Mouse (Mus musculus) limb, embryonic 14.5 days (tissue): Measurements from ENCODE around the gene Kat6b. TPM values are rescaled to one million over a fixed set of nuclear protein-coding genes. Genes with fewer than 3 reads are reported as not detected.

ENCODE experiments used
- ATAC-seq: fragments of 200-750 bp; cut with Nextera tagmentation; 2 replicates; pipeline ENCODE4 v1.8.0; 2017; ENCODE audit warnings: low read depth, moderate number of reproducible peaks, moderate TSS enrichment; ENCODE audit not compliant: low FRiP score
- DNase-seq: peaks from one replicate; pipeline ENCODE4 v3.0.0-alpha.2; 2015; ENCODE audit warnings: low spot score
- H3K27ac ChIP-seq: fragments of 300-500 bp; sonication (generic); replicated peaks from 2 replicates; pipeline ENCODE4 v1.5.1; 2014; ENCODE audit warnings: low read depth, mild to moderate bottlenecking, low read length, moderate library complexity, mixed read lengths
- H3K27me3 ChIP-seq: fragments of 300-500 bp; sonication (generic); 2 replicates; pipeline ENCODE4 v1.6.1; 2014; ENCODE audit warnings: low read length, mixed read lengths; ENCODE audit not compliant: control insufficient read depth, insufficient read depth
- H3K36me3 ChIP-seq: fragments of 300-500 bp; sonication (generic); 2 replicates; pipeline ENCODE4 v1.6.1; 2014; ENCODE audit warnings: mild to moderate bottlenecking, low read length, moderate library complexity, mixed read lengths; ENCODE audit not compliant: control insufficient read depth, insufficient read depth
- H3K4me1 ChIP-seq: fragments of 300-500 bp; sonication (generic); 2 replicates; pipeline ENCODE4 v1.6.1; 2014; ENCODE audit warnings: antibody characterized with exemption, low read length, mixed read lengths; ENCODE audit not compliant: control insufficient read depth, insufficient read depth
- H3K4me2 ChIP-seq: fragments of 300-500 bp; sonication (generic); replicated peaks from 2 replicates; pipeline ENCODE4 v1.6.1; 2014; ENCODE audit warnings: low read depth, mild to moderate bottlenecking, low read length, moderate library complexity; ENCODE audit not compliant: severe bottlenecking
- H3K4me3 ChIP-seq: fragments of 300-500 bp; sonication (generic); replicated peaks from 2 replicates; pipeline ENCODE4 v1.5.1; 2014; ENCODE audit warnings: low read length
- H3K9ac ChIP-seq: fragments of 300-500 bp; sonication (generic); 2 replicates; pipeline ENCODE4 v1.6.1; 2014; ENCODE audit warnings: mild to moderate bottlenecking, low read depth, low read length, moderate library complexity; ENCODE audit not compliant: severe bottlenecking
- H3K9me3 ChIP-seq: fragments of 300-500 bp; sonication (generic); 2 replicates; pipeline ENCODE4 v1.6.1; 2016; ENCODE audit warnings: low read length; ENCODE audit not compliant: control insufficient read depth
- POLR2A ChIP-seq: fragments of 200-500 bp; IDR thresholded peaks from 2 replicates; pipeline ENCODE4 v1.8.0; 2012; ENCODE audit warnings: inconsistent platforms, mild to moderate bottlenecking, moderate library complexity, borderline replicate concordance; ENCODE audit not compliant: insufficient read depth, insufficient read length; ENCODE audit errors: extremely low read depth
- WGBS: fragments of 180-500 bp; shearing (Covaris S2); extraction: QIAGEN DNeasy Blood & Tissue Kit; methylation state at CpG from one replicate; pipeline ENCODE4 v1.1.7; 2014; 5-methylcytosine and 5-hydroxymethylcytosine counted together
- polyA plus RNA-seq, 2 experiments: library from polyadenylated mRNA; depleted of rRNA in 1 of 2; stranded (reverse) in 1 of 2; unstranded in 1 of 2; fragments of >200 nt; fragmentation: Nextera tagmentation in 1 of 2; extraction: Ambion mirVana in 1 of 2; gene quantifications; 2 replicates each; pipeline versions ENCODE4 v1.2.1 to v1.2.3; 2012 to 2014

Gene Kat6b
- polyA plus RNA-seq, 2 experiments, result 26.0 to 35.5 TPM

DNA sequence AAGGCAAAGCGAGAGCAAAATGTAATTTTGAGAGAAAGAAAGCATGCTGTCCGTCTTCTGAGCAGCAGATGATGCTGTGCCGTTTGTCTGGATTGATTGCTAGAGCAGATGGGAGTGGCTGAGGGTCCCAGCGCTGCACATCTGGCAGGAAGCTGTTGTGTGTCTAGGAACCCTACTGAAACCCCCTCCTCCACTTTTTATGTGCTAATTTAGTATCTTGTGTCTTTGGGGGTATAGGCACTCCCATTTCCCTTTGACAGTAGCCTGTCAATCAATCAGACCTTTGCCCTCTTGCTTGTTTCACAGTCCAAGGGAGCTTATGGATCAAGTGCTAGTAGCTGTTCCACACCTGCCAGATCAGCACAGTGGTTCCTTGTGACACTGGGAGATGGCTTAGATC, 191.9 kb downstream of the Kat6b start:
- no peaks in the 10 kb centered on the region for H3K9me3 ChIP-seq
- TF ChIP-seq POLR2A, result no peak
- H3K36me3 ChIP-seq, result peaks cover 35% of the 10 kb centered on the region
- H3K27ac ChIP-seq, result peak overlapping the region; percentile 77
- no peak for ATAC-seq
- no peaks in the 10 kb centered on the region for H3K27me3 ChIP-seq
- H3K9ac ChIP-seq, result no peak overlapping the region
- peaks cover 32% of the 10 kb centered on the region for H3K4me1 ChIP-seq
- no peak overlapping the region for H3K4me3 ChIP-seq
- no peak overlapping the region for H3K4me2 ChIP-seq
- DNase-seq, result no peak
- 39% methylated on average over 4 of the region's 4 CpGs for WGBS

DNA sequence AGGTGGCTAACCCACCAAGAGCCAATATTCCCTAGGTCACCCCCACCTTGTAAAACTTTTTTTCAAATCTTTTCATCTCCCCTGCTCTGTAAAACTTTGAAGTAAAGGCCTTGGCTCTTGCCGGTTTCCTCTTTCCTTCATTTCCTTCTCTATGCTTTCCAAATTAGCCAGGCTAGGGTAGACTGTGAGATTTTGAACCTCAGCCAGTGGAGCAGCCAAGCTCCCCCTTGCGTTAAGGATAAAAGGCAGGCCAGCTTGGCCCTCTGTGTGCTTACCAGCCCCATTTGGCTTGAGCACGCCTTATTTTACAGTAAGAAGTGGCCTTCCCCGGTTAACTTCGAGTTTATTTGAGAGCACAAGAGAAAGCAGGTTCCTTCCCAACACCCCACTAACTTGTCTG, 193.2 kb downstream of the Kat6b start:
- no peak overlapping the region for H3K4me2 ChIP-seq
- peaks cover 34% of the 10 kb centered on the region for H3K4me1 ChIP-seq
- H3K9ac ChIP-seq, result no peak overlapping the region
- ATAC-seq, result peak; percentile 51; the same call in 1 of the 2 replicates
- no peaks in the 10 kb centered on the region for H3K27me3 ChIP-seq
- H3K36me3 ChIP-seq, result peaks cover 22% of the 10 kb centered on the region
- H3K27ac ChIP-seq, result peak overlapping the region; percentile 77
- no peak overlapping the region for H3K4me3 ChIP-seq
- no peak for TF ChIP-seq POLR2A
- no peaks in the 10 kb centered on the region for H3K9me3 ChIP-seq
- 17% methylated on average over 5 of the region's 5 CpGs for WGBS
- peak; percentile 82 for DNase-seq

DNA sequence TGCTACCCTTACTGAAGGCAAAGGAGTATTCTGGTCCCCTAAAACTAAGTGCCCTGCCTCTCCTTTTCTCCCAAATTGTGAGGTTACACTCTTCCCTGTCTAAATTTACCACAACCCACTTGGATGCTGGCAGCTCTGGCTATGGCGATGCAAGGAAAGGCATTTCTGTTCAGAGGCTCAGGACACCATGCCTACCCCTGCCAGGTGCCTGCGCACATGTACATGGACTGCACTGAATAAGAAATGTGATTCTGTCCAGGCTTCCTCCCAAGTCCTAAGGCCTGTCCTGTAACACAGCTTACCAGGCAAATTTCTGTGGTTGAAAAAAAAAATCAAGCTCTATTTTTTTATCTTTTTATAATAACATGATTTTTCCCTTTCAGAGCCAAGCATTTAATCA, 195.0 kb downstream of the Kat6b start:
- Histone ChIP-seq H3K4me1 (peaks cover 41% of the 10 kb centered on the region), H3K4me2 (no peak overlapping the region), H3K27ac (no peak overlapping the region), H3K27me3 (no peaks in the 10 kb centered on the region), H3K9ac (no peak overlapping the region), H3K4me3 (no peak overlapping the region), H3K9me3 (no peaks in the 10 kb centered on the region), H3K36me3 (peaks cover 6% of the 10 kb centered on the region; the same call in 1 of the 2 replicates)
- DNase-seq, result no peak
- ATAC-seq, result no peak
- WGBS, result 62% methylated on average over 2 of the region's 2 CpGs
- TF ChIP-seq POLR2A, result no peak

DNA sequence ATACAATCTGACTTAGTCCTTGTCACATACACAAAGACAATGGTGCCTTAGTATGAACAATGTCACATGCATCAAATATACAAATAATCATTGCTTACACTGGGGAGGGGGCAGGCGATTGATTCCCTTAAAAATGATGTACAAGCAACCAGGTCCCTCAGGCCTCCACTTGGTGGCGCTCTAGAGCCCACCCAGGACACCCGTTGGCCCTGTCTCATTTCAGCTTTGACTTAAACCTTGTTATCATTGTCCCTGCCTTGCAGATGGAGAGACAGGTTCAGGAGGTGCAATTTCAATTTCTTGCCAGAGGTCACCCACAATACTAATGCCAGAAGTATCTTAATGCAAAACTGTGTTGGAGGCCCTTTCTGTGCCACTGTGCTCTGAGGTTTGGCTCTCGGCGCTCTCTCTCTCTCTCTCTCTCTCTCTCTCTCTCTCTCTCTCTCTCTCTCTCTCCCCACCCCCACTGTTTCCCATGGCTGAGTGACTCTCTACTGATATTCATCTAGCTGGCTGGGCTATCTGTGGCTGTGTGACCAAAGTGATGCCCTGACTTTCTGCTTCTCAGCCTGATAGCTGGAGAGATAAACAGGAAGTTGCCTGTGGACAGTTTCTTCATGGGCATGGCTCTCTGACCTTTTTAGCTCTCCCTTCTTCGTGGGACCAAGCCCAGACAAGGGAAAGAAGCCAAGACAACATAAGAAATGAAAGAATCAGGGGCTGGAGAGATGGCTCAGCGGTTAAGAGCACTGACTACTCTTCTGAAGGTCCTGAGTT, 197.5 kb downstream of the Kat6b start:
- Histone ChIP-seq H3K9ac (no peak overlapping the region), H3K4me3 (no peak overlapping the region), H3K27me3 (no peaks in the 10 kb centered on the region), H3K36me3 (no peaks in the 10 kb centered on the region), H3K4me2 (no peak overlapping the region), H3K9me3 (no peaks in the 10 kb centered on the region), H3K27ac (no peak overlapping the region), H3K4me1 (peaks cover 37% of the 10 kb centered on the region)
- peak; percentile 63 for DNase-seq
- no peak for ATAC-seq
- 46% methylated on average over 7 of the region's 7 CpGs for WGBS
- no peak for TF ChIP-seq POLR2A

DNA sequence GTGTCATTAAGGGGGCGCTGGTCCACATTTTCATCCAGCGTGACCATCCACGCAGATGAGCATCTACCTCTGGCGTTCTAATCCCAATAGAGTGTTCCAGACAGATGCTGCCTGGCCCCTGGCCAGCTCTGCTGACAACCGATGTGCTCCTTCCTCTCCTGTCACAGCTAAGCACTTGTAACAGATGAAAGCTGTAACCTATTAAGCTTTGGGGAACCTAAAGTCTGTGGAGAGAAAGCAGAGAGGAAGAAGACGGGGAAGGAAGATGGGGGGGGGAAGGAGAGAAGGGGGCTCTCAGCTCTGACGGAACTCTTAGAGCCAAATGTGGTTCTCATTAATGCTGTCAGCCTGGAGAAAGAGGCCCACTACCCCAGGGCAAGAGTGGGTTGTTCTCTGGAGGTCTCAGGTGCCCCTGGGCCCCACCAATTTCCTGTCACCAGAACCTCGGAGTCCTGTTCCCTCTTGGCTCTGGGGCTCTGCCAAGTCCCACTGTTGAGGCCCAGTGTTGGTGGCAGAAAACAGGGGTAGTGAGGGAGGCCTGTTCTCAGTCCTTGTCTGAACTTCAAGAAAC, 198.5 kb downstream of the Kat6b start:
- Histone ChIP-seq H3K4me2 (peak overlapping the region; percentile 13; the same call in 1 of the 2 replicates), H3K9me3 (no peaks in the 10 kb centered on the region), H3K4me1 (peaks cover 32% of the 10 kb centered on the region), H3K36me3 (no peaks in the 10 kb centered on the region), H3K9ac (no peak overlapping the region), H3K27ac (peak overlapping the region; percentile 71), H3K27me3 (no peaks in the 10 kb centered on the region), H3K4me3 (no peak overlapping the region)
- WGBS, result 7% methylated on average over 8 of the region's 8 CpGs
- DNase-seq, result peak; percentile 75
- TF ChIP-seq POLR2A, result no peak
- peak; percentile 45; the same call in 1 of the 2 replicates for ATAC-seq
